Mouse (Mus musculus): ENCODE results near the gene Elk3. TPM values are rescaled to one million over a fixed set of nuclear protein-coding genes. Genes with fewer than 3 reads are reported as not detected.

The Elk3 gene
- total RNA-seq, 2 experiments from 2014 or later = 13.5 to 16.6 TPM

GRCm38 (mm10) chr10:93269744-93270143 lies 41.2 kb downstream of the Elk3 start:
- no peak for DNase-seq

- DNase-seq = no peak
These were observed 42.6 kb downstream of the Elk3 start for GRCm38 (mm10) chr10:93268339-93268738.

- no peak for DNase-seq
These were observed 43.4 kb downstream of the Elk3 start for GRCm38 (mm10) chr10:93267509-93267908.

GRCm38 (mm10) chr10:93266521-93266920 lies 44.4 kb downstream of the Elk3 start:
- no peak for DNase-seq

GRCm38 (mm10) chr10:93265833-93266232 lies 45.1 kb downstream of the Elk3 start:
- DNase-seq = no peak

GRCm38 (mm10) chr10:93264001-93264400 lies 46.9 kb downstream of the Elk3 start:
- DNase-seq = no peak

GRCm38 (mm10) chr10:93263431-93263830 lies 47.5 kb downstream of the Elk3 start:
- no peak for DNase-seq

GRCm38 (mm10) chr10:93261981-93262499 lies 48.9 kb downstream of the Elk3 start:
- no peak for DNase-seq

GRCm38 (mm10) chr10:93261132-93261980 lies 49.6 kb downstream of the Elk3 start:
- peak; percentile 62 for DNase-seq

GRCm38 (mm10) chr10:93259826-93260225 lies 51.1 kb downstream of the Elk3 start:
- DNase-seq = no peak

GRCm38 (mm10) chr10:93255294-93255693 lies 55.6 kb downstream of the Elk3 start:
- peak; percentile 32 for DNase-seq

GRCm38 (mm10) chr10:93253156-93253555 lies 57.8 kb downstream of the Elk3 start:
- no peak for DNase-seq

GRCm38 (mm10) chr10:93252661-93253060 lies 58.3 kb downstream of the Elk3 start:
- no peak for DNase-seq

- DNase-seq = no peak
These were observed 59.5 kb downstream of the Elk3 start for GRCm38 (mm10) chr10:93251426-93251825.

GRCm38 (mm10) chr10:93250436-93251317 lies 60.3 kb downstream of the Elk3 start:
- DNase-seq = no peak

- DNase-seq = no peak
These were observed 61.0 kb downstream of the Elk3 start for GRCm38 (mm10) chr10:93249901-93250300.

- DNase-seq = no peak
These were observed 62.5 kb downstream of the Elk3 start for GRCm38 (mm10) chr10:93248416-93248815.

- no peak for DNase-seq
These were observed 63.0 kb downstream of the Elk3 start for GRCm38 (mm10) chr10:93247902-93248301.

- DNase-seq = no peak
These were observed 63.5 kb downstream of the Elk3 start for GRCm38 (mm10) chr10:93247422-93247821.

- DNase-seq = no peak
These were observed 64.6 kb downstream of the Elk3 start for GRCm38 (mm10) chr10:93246185-93246920.

- DNase-seq = no peak
These were observed 66.7 kb downstream of the Elk3 start for GRCm38 (mm10) chr10:93244209-93244705.

- DNase-seq = no peak
These were observed 68.1 kb downstream of the Elk3 start for GRCm38 (mm10) chr10:93242861-93243260.
